Mouse (Mus musculus): ENCODE measurements around the gene Clec18a. TPM values are rescaled to one million over a fixed set of nuclear protein-coding genes. Genes with fewer than 3 reads are reported as not detected.

Gene Clec18a
- polyA plus RNA-seq, 1 experiment from 2014 or later, result 0.42 TPM

DNA sequence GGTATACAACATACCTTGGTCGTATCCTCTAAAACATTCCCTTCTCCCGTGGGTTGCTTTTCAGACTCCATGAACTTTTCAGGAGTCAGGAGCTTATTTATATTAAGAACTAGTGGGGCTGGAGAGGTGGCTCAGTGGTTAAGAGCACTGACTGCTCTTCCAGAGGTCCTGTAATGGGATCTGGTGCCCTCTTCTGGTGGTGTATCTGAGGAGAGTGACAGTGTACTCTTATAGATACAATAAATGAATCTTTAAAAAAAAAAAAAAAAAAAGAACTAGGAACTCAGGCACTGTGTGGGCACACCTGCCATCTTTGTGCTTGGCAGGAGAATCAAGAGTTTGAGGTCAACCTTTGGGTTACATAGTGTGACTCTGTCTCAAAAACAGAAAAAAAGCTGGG lies 43.5 kb downstream of the Clec18a start:
- ATAC-seq (no peak), DNase-seq (ENCODE audit: low spot score) (no peak)
- no peaks in the 10 kb centered on the region for H3K27me3 ChIP-seq (replicated peaks; ENCODE audit: control insufficient read depth, insufficient read depth, low read length)
- no peak overlapping the region for H3K4me2 ChIP-seq (ENCODE audit: low read length)
- peaks cover 98% of the 10 kb centered on the region for H3K36me3 ChIP-seq (ENCODE audit: control insufficient read depth, insufficient read depth, low read length)
- no peaks in the 10 kb centered on the region for H3K4me1 ChIP-seq (ENCODE audit: control insufficient read depth, insufficient read depth, low read length)
- H3K9ac ChIP-seq (ENCODE audit: low read length), result no peak overlapping the region
- no peak overlapping the region for H3K4me3 ChIP-seq (ENCODE audit: low read depth, low read length)
- no peak overlapping the region for H3K27ac ChIP-seq (ENCODE audit: low read depth, low read length)
- H3K9me3 ChIP-seq (replicated peaks; ENCODE audit: control insufficient read depth, low read length), result no peaks in the 10 kb centered on the region
- whole genome bisulfite sequencing, result 99% methylated on average over 2 of the region's 2 CpGs

- Histone ChIP-seq H3K9me3 (replicated peaks; ENCODE audit: control insufficient read depth, low read length) (no peaks in the 10 kb centered on the region), H3K9ac (ENCODE audit: low read length) (no peak overlapping the region), H3K27me3 (replicated peaks; ENCODE audit: control insufficient read depth, insufficient read depth, low read length) (no peaks in the 10 kb centered on the region), H3K36me3 (ENCODE audit: control insufficient read depth, insufficient read depth, low read length) (peaks cover 99% of the 10 kb centered on the region), H3K4me3 (ENCODE audit: low read depth, low read length) (no peak overlapping the region), H3K27ac (ENCODE audit: low read depth, low read length) (no peak overlapping the region), H3K4me2 (ENCODE audit: low read length) (no peak overlapping the region), H3K4me1 (ENCODE audit: control insufficient read depth, insufficient read depth, low read length) (no peaks in the 10 kb centered on the region)
- no peak for DNase-seq (ENCODE audit: low spot score)
- no peak for ATAC-seq
- WGBS, result 44% methylated on average over 2 of the region's 2 CpGs
These were observed 48.1 kb downstream of the Clec18a start for GRCm38 (mm10) chr8:111044003-111044734.

GRCm38 (mm10) chr8:111042546-111042945 lies 49.7 kb downstream of the Clec18a start:
- H3K4me3 ChIP-seq (ENCODE audit: low read depth, low read length), result no peak overlapping the region
- H3K27me3 ChIP-seq (replicated peaks; ENCODE audit: control insufficient read depth, insufficient read depth, low read length), result no peaks in the 10 kb centered on the region
- H3K36me3 ChIP-seq (ENCODE audit: control insufficient read depth, insufficient read depth, low read length), result peaks cover 98% of the 10 kb centered on the region
- H3K4me2 ChIP-seq (ENCODE audit: low read length), result no peak overlapping the region
- 95% methylated on average over 19 of the region's 19 CpGs for WGBS
- H3K9ac ChIP-seq (ENCODE audit: low read length), result no peak overlapping the region
- H3K27ac ChIP-seq (ENCODE audit: low read depth, low read length), result no peak overlapping the region
- no peaks in the 10 kb centered on the region for H3K9me3 ChIP-seq (replicated peaks; ENCODE audit: control insufficient read depth, low read length)
- DNase-seq (ENCODE audit: low spot score) (no peak), ATAC-seq (no peak)
- H3K4me1 ChIP-seq (ENCODE audit: control insufficient read depth, insufficient read depth, low read length), result no peaks in the 10 kb centered on the region

- Histone ChIP-seq H3K4me1 (ENCODE audit: control insufficient read depth, insufficient read depth, low read length) (peaks cover 14% of the 10 kb centered on the region), H3K27ac (ENCODE audit: low read depth, low read length) (no peak overlapping the region), H3K9ac (ENCODE audit: low read length) (no peak overlapping the region), H3K36me3 (ENCODE audit: control insufficient read depth, insufficient read depth, low read length) (peaks cover 51% of the 10 kb centered on the region), H3K4me3 (ENCODE audit: low read depth, low read length) (no peak overlapping the region), H3K27me3 (replicated peaks; ENCODE audit: control insufficient read depth, insufficient read depth, low read length) (no peaks in the 10 kb centered on the region), H3K4me2 (ENCODE audit: low read length) (no peak overlapping the region), H3K9me3 (replicated peaks; ENCODE audit: control insufficient read depth, low read length) (no peaks in the 10 kb centered on the region)
- 94% methylated on average over 15 of the region's 15 CpGs for WGBS
- ATAC-seq (no peak), DNase-seq (ENCODE audit: low spot score) (no peak)
These were observed 55.6 kb downstream of the Clec18a start for GRCm38 (mm10) chr8:111036591-111036990.

DNA sequence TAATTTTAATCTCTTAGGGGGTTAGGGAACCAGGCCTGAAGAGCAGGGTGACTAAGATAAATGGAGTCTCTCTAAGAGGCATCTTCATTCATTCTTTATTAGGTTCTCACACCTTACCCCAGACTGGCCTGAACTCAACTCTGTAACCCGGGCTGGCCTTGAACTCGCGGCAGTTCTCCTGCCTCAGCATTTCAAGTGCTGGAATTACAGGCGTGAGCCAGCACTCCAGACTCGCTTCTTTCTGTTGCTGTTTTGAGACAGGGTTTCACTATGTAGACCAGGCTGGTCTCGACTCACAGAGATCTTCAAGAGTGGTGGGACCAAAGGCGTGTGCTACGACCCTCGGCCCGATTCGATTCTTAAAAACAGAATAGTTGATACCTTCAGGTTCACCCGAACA lies 58.0 kb downstream of the Clec18a start:
- H3K36me3 ChIP-seq (ENCODE audit: control insufficient read depth, insufficient read depth, low read length), result peaks cover 29% of the 10 kb centered on the region
- WGBS, result 21% methylated on average over 12 of the region's 12 CpGs
- H3K9me3 ChIP-seq (replicated peaks; ENCODE audit: control insufficient read depth, low read length), result no peaks in the 10 kb centered on the region
- H3K4me2 ChIP-seq (ENCODE audit: low read length), result peak overlapping the region; percentile 55
- H3K27ac ChIP-seq (ENCODE audit: low read depth, low read length), result peak overlapping the region; percentile 74; the same call in 1 of the 2 replicates
- peak; percentile 42 for DNase-seq (ENCODE audit: low spot score)
- H3K4me1 ChIP-seq (ENCODE audit: control insufficient read depth, insufficient read depth, low read length), result peaks cover 14% of the 10 kb centered on the region
- H3K27me3 ChIP-seq (replicated peaks; ENCODE audit: control insufficient read depth, insufficient read depth, low read length), result no peaks in the 10 kb centered on the region
- H3K9ac ChIP-seq (ENCODE audit: low read length), result peak overlapping the region; percentile 69
- peak overlapping the region; percentile 60 for H3K4me3 ChIP-seq (ENCODE audit: low read depth, low read length)
- ATAC-seq, result no peak

GRCm38 (mm10) chr8:111033482-111034215 lies 58.6 kb downstream of the Clec18a start:
- Histone ChIP-seq H3K4me2 (ENCODE audit: low read length) (peak overlapping the region; percentile 55), H3K27me3 (replicated peaks; ENCODE audit: control insufficient read depth, insufficient read depth, low read length) (no peaks in the 10 kb centered on the region), H3K4me3 (ENCODE audit: low read depth, low read length) (peak overlapping the region; percentile 60), H3K4me1 (ENCODE audit: control insufficient read depth, insufficient read depth, low read length) (peaks cover 14% of the 10 kb centered on the region), H3K9ac (ENCODE audit: low read length) (peak overlapping the region; percentile 69), H3K9me3 (replicated peaks; ENCODE audit: control insufficient read depth, low read length) (no peaks in the 10 kb centered on the region), H3K27ac (ENCODE audit: low read depth, low read length) (peak overlapping the region; percentile 74; the same call in 1 of the 2 replicates), H3K36me3 (ENCODE audit: control insufficient read depth, insufficient read depth, low read length) (peaks cover 22% of the 10 kb centered on the region)
- peak; percentile 100 for DNase-seq (ENCODE audit: low spot score)
- WGBS, result 6% methylated on average over 37 of the region's 37 CpGs
- peak; percentile 100 for ATAC-seq

DNA sequence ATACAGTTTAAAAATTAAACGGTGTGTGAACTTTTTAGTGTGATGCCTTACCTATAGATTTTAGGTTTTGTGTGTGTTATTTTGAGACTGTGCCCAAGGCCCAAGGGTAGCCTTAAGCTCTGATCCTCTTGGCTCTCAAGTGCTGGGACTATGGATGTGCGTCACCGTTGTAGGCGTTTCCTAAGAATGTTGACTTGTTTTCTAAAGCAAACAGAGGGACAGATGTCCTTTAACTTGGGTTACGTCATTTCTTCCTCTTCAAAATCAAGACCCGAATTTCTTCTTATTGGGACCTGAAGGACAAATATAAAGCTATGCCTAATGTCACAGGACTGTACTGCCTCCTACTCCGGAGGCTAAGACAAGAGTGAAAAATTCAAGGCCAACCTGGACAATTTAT lies 59.3 kb downstream of the Clec18a start, which contains the start of gene Aars:
TSS of gene Aars (plus strand) at position 229 of the 400 bp plus-strand sequence.
- 95% methylated on average over 7 of the region's 7 CpGs for WGBS

DNA sequence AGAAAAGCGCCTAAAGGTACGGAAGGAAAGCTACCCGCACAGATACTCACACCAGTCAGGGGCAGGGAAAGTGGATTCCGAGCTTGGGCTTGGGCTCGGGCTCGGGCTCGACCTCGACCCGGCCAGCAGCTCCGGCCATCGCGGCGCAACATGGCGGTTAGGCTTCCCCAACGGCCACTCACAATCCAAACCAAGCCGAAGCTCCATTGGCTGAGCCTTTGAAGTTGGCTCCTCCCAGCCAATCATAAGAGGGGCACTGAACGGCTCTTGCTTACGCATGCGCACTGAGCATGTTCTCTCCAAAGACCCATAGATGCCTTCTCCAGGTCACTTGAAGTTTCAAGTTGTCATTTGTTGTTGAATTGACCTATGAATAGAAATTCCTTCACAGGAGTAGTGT lies 60.7 kb downstream of the Clec18a start, which contains the start of gene Ddx19b:
TSS of gene Ddx19b (minus strand) at position 180 of the 400 bp plus-strand sequence.
- Histone ChIP-seq H3K9ac (ENCODE audit: low read length) (no peak within 1 kb of the TSS), H3K27me3 (replicated peaks; ENCODE audit: control insufficient read depth, insufficient read depth, low read length) (no peaks in the 10 kb centered on the region), H3K27ac (ENCODE audit: low read depth, low read length) (no peak within 1 kb of the TSS), H3K9me3 (replicated peaks; ENCODE audit: control insufficient read depth, low read length) (no peaks in the 10 kb centered on the region), H3K36me3 (ENCODE audit: control insufficient read depth, insufficient read depth, low read length) (peaks cover 2% of the 10 kb centered on the region; the same call in 1 of the 2 replicates), H3K4me3 (ENCODE audit: low read depth, low read length) (no peak within 1 kb of the TSS), H3K4me1 (ENCODE audit: control insufficient read depth, insufficient read depth, low read length) (peaks cover 19% of the 10 kb centered on the region), H3K4me2 (ENCODE audit: low read length) (no peak within 1 kb of the TSS)
- no peak for ATAC-seq
- WGBS, result 92% methylated on average over 19 of the region's 19 CpGs
- no peak for DNase-seq (ENCODE audit: low spot score)

More for the DNA sequence above, 59.3 kb downstream of the Clec18a start, which contains the start of gene Aars:
- Histone ChIP-seq H3K9ac (ENCODE audit: low read length) (peak within 1 kb of the TSS; percentile 69), H3K36me3 (ENCODE audit: control insufficient read depth, insufficient read depth, low read length) (peaks cover 15% of the 10 kb centered on the region), H3K27ac (ENCODE audit: low read depth, low read length) (peak within 1 kb of the TSS; percentile 74; the same call in 1 of the 2 replicates), H3K9me3 (replicated peaks; ENCODE audit: control insufficient read depth, low read length) (no peaks in the 10 kb centered on the region), H3K4me2 (ENCODE audit: low read length) (peak within 1 kb of the TSS; percentile 55), H3K4me3 (ENCODE audit: low read depth, low read length) (peak within 1 kb of the TSS; percentile 60), H3K4me1 (ENCODE audit: control insufficient read depth, insufficient read depth, low read length) (peaks cover 18% of the 10 kb centered on the region), H3K27me3 (replicated peaks; ENCODE audit: control insufficient read depth, insufficient read depth, low read length) (no peaks in the 10 kb centered on the region)
- ATAC-seq (no peak), DNase-seq (ENCODE audit: low spot score) (no peak)
